Mouse (Mus musculus) G1E (cell line): ENCODE measurements around the gene Pld1.

Experiments
- CTCF ChIP-seq: IDR thresholded peaks from 2 replicates; pipeline ENCODE4 v1.5.1; 2012; ENCODE audit warnings: low read depth, low read length, inconsistent platforms, mixed read lengths
- TAL1 ChIP-seq: conservative IDR thresholded peaks from 2 replicates; pipeline ENCODE4 v1.6.1; 2012; ENCODE audit warnings: low read depth, low read length, inconsistent platforms, mixed read lengths

DNA sequence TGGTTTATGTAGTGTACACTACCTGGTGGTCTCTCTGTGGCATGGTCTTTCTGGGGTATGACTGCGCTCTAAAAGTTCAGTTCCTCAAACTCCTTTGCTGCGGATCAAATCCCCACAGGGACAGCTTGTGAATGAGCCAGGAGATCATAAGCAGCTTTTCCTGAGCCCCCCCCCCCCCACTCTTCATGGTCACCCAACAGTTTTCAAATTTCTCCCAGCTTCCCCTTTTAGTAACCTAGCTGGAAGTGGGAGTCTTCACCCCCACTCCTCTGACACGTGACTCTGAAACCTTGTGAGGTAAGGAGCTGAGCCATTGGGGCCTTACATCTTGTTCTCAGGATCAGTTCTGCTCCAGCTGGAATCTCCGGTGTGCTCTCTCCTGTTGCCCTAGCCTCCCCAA, 114.6 kb downstream of the Pld1 start:
- TF ChIP-seq CTCF (no peak), TAL1 (no peak)
